Mouse (Mus musculus) neural tube, embryonic 15.5 days (tissue): ENCODE measurements around the gene Gdf3. TPM values are rescaled to one million over a fixed set of nuclear protein-coding genes. Genes with fewer than 3 reads are reported as not detected.

ENCODE experiments used
- ATAC-seq: fragments of 200-750 bp; cut with Nextera tagmentation; 2 replicates; pipeline ENCODE4 v1.8.0; 2017; ENCODE audit warnings: mild to moderate bottlenecking, moderate TSS enrichment, moderate library complexity; ENCODE audit not compliant: low FRiP score
- H3K27ac ChIP-seq: fragments of 300-500 bp; sonication (generic); replicated peaks from 2 replicates; pipeline ENCODE4 v1.5.1; 2015; ENCODE audit warnings: mild to moderate bottlenecking, inconsistent platforms
- H3K27me3 ChIP-seq: fragments of 300-500 bp; sonication (generic); replicated peaks from 2 replicates; pipeline ENCODE4 v1.6.1; 2015; ENCODE audit warnings: inconsistent platforms
- H3K36me3 ChIP-seq: fragments of 300-500 bp; sonication (generic); 2 replicates; pipeline ENCODE4 v1.6.1; 2015; ENCODE audit warnings: inconsistent platforms
- H3K4me1 ChIP-seq: fragments of 300-500 bp; sonication (generic); 2 replicates; pipeline ENCODE4 v1.6.1; 2015; ENCODE audit warnings: inconsistent platforms
- H3K4me2 ChIP-seq: fragments of 300-500 bp; sonication (generic); 2 replicates; pipeline ENCODE4 v1.6.1; 2015; ENCODE audit warnings: inconsistent platforms, mild to moderate bottlenecking, moderate library complexity
- H3K4me3 ChIP-seq: fragments of 300-500 bp; sonication (generic); replicated peaks from 2 replicates; pipeline ENCODE4 v1.5.1; 2015; ENCODE audit warnings: mild to moderate bottlenecking, inconsistent platforms
- H3K9ac ChIP-seq: fragments of 300-500 bp; sonication (generic); replicated peaks from 2 replicates; pipeline ENCODE4 v1.6.1; 2015; ENCODE audit warnings: mild to moderate bottlenecking, inconsistent platforms
- H3K9me3 ChIP-seq: fragments of 300-500 bp; sonication (generic); replicated peaks from 2 replicates; pipeline ENCODE4 v1.6.1; 2016; ENCODE audit warnings: inconsistent platforms
- WGBS: fragments of 180-500 bp; shearing (Covaris S2); methylation state at CpG from one replicate; pipeline ENCODE4 v1.1.7; 2015; ENCODE audit warnings: mixed read lengths; 5-methylcytosine and 5-hydroxymethylcytosine counted together
- polyA plus RNA-seq: library from polyadenylated mRNA; unstranded; fragments of >200 nt; fragmentation: Nextera tagmentation; extraction: Ambion mirVana; gene quantifications from 2 replicates; pipeline ENCODE4 v1.2.1, GENCODE M21; 2015

The Gdf3 gene
- polyA plus RNA-seq, 1 experiment from 2014 or later: 0.09 TPM

DNA sequence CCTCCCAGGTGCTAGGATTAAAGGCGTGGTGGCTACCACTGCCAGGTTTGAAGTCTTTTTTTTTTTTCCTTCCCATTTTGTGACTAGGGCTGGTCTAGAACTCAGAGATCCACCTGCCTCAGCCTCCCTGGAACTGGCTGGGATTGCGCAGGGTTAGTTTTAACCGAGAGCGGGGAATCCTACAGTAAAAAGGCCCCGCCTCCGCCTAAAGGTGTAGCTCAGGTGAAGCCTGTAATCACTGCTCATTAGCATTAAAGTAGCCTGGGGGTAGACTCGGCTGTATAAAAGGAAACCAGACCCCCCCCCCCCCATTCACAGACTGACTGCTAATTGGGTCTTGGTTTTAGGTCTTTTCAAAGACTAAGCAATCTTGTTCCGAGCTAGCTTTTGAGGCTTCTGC is 16.2 kb upstream of the Gdf3 start, which contains the start of gene Dppa3:
Gene Dppa3 (plus strand): TSS at position 301 of the 400 bp plus-strand sequence.
- H3K9ac ChIP-seq: no peak within 1 kb of the TSS
- ATAC-seq: no peak
- 90% methylated on average over 8 of the region's 8 CpGs for WGBS
- H3K4me3 ChIP-seq: no peak within 1 kb of the TSS
- no peaks in the 10 kb centered on the region for H3K4me1 ChIP-seq
- no peaks in the 10 kb centered on the region for H3K36me3 ChIP-seq
- H3K4me2 ChIP-seq: peak within 1 kb of the TSS; percentile 28; the same call in 1 of the 2 replicates
- no peaks in the 10 kb centered on the region for H3K27me3 ChIP-seq
- H3K9me3 ChIP-seq: no peaks in the 10 kb centered on the region
- no peak within 1 kb of the TSS for H3K27ac ChIP-seq

DNA sequence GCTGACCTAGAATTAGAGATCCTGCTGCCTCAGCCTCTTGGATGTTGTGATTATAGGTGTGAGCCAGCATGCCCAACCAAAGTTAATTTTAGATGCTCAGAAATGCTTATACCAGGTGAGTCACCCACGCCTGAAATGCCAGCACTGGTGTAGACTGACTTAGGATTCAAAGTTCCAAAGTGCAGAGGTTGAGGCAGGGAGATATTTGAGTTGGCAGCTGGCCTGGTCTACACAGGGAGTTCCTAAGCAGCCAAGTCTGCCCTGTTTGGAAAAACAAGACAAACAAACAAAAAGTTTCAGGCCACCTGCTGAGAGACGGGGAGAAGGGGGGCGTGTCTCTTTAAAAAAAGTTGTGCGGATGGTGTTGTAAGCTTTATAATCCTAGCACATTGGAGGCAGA is 15.3 kb upstream of the Gdf3 start:
- H3K9ac ChIP-seq: no peak overlapping the region
- H3K27me3 ChIP-seq: no peaks in the 10 kb centered on the region
- H3K36me3 ChIP-seq: no peaks in the 10 kb centered on the region
- no peak for ATAC-seq
- WGBS: 75% methylated on average over 4 of the region's 4 CpGs
- H3K9me3 ChIP-seq: no peaks in the 10 kb centered on the region
- H3K27ac ChIP-seq: no peak overlapping the region
- no peak overlapping the region for H3K4me3 ChIP-seq
- H3K4me2 ChIP-seq: no peak overlapping the region
- H3K4me1 ChIP-seq: no peaks in the 10 kb centered on the region

DNA sequence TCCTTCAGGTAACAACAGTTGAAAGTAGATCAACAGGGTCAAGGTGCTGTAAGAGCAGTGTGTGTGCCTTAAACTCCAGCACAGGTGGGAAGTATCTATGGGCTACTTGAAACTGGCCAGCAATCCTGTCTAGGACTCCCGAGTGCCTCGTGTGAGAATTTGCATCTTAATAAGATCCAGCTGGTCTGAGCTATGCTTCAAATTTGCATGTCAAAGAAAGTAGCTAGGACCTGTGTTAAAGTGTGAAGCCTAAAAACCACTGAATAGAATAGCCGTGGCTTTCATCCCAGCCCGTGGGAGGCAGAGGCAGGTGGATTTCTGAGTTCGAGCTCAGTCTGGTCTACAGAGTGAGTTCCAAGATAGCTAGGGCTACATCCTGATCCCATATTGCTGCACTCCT is 14.6 kb upstream of the Gdf3 start:
- Histone ChIP-seq H3K4me1 (no peaks in the 10 kb centered on the region), H3K27ac (no peak overlapping the region), H3K9me3 (no peaks in the 10 kb centered on the region), H3K36me3 (no peaks in the 10 kb centered on the region), H3K27me3 (no peaks in the 10 kb centered on the region), H3K9ac (no peak overlapping the region), H3K4me2 (no peak overlapping the region), H3K4me3 (no peak overlapping the region)
- no peak for ATAC-seq
- 19% methylated on average over 5 of the region's 5 CpGs for WGBS

DNA sequence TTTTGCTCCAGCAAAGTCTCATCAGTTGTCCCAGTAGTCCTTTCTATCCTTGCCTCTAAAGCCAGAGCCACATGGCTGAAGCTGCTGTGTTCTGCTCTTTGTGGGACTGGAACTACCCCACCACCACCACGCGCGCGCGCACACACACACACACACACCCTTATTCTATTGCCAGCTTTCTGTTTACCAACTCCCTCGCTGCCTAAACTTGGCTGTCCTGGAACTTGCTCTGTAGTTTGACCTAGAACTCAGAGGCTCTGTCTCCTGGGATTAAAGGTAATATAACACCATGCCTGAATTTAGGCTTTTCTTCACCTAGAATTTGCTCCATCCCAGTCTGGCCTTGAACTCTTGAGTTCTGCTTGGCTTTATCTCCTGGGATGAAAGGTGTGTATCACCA is 11.2 kb upstream of the Gdf3 start:
- no peak overlapping the region for H3K9ac ChIP-seq
- no peak overlapping the region for H3K4me2 ChIP-seq
- no peak overlapping the region for H3K4me3 ChIP-seq
- ATAC-seq: no peak
- no peaks in the 10 kb centered on the region for H3K27me3 ChIP-seq
- no peaks in the 10 kb centered on the region for H3K36me3 ChIP-seq
- H3K4me1 ChIP-seq: no peaks in the 10 kb centered on the region
- 96% methylated on average over 6 of the region's 6 CpGs for WGBS
- H3K27ac ChIP-seq: no peak overlapping the region
- no peaks in the 10 kb centered on the region for H3K9me3 ChIP-seq

DNA sequence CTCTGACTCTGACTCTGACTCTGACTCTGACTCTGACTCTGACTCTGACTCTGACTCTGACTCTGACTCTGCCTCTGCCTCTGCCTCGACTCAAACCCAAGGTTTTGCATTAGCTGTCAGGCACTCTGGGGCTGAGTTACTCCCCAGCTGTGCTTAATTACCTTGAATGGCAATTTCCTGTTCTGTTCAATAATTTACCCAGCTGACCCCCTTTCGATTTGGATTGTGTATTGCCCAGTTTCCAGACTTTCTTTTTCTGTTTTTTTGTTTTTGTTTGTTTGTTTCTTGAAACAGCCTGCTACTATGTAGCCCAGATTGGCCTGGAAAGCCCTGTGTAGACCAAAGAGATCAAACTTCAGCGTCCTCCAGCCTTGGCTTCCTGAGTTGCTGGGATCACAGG is 6.1 kb upstream of the Gdf3 start:
- Histone ChIP-seq H3K4me2 (no peak overlapping the region), H3K4me3 (no peak overlapping the region), H3K27ac (no peak overlapping the region), H3K9me3 (no peaks in the 10 kb centered on the region), H3K9ac (no peak overlapping the region), H3K36me3 (no peaks in the 10 kb centered on the region), H3K4me1 (no peaks in the 10 kb centered on the region), H3K27me3 (no peaks in the 10 kb centered on the region)
- ATAC-seq: no peak
- 70% methylated on average over 3 of the region's 3 CpGs for WGBS

DNA sequence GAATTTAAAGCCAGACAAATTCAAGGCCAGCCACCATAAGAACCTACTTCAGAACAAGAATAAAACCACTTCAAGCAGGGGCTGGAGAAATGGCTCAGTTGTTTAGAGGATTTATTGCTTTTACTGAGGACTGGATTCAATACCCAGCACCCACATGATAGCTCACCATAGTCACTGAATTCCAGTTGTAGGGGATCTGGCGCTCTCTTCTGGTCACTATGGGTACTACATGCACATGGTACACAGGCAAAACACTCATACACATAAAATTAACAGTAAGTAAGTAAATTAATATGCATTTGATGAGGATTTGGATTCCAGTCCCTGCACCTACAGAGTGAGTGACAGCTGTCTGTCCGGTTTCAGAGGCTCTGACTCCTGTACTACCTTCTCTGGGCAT is 4.2 kb upstream of the Gdf3 start:
- H3K36me3 ChIP-seq: no peaks in the 10 kb centered on the region
- H3K9ac ChIP-seq: no peak overlapping the region
- no peak for ATAC-seq
- no peak overlapping the region for H3K4me3 ChIP-seq
- no peak overlapping the region for H3K27ac ChIP-seq
- H3K27me3 ChIP-seq: no peaks in the 10 kb centered on the region
- WGBS: 83% methylated on average over 2 of the region's 2 CpGs
- H3K4me2 ChIP-seq: no peak overlapping the region
- no peaks in the 10 kb centered on the region for H3K4me1 ChIP-seq
- no peaks in the 10 kb centered on the region for H3K9me3 ChIP-seq

DNA sequence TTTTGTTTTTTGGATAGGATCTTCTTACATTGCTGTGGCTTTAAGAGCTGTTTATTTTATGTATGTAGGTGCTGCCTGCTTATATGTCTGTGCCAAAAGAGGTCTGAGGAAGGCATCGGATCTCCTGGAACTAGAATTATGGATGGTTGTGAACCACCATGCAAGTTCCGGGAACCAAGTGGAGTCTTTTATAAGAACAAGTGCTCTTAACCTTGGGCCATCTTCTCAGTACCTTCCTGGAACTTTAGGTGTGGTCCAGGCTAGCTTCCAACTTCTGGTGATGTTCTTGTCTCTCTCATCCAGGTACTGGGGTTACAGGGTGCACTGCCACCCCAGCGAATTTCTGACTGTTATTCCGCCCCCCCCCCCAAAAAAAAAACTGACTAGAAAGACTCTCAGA is 2.5 kb upstream of the Gdf3 start:
- no peak overlapping the region for H3K27ac ChIP-seq
- H3K9me3 ChIP-seq: no peaks in the 10 kb centered on the region
- no peak overlapping the region for H3K4me3 ChIP-seq
- H3K4me1 ChIP-seq: no peaks in the 10 kb centered on the region
- no peaks in the 10 kb centered on the region for H3K27me3 ChIP-seq
- H3K9ac ChIP-seq: no peak overlapping the region
- no peak overlapping the region for H3K4me2 ChIP-seq
- no peak for ATAC-seq
- WGBS: 84% methylated on average over 4 of the region's 4 CpGs
- H3K36me3 ChIP-seq: no peaks in the 10 kb centered on the region

DNA sequence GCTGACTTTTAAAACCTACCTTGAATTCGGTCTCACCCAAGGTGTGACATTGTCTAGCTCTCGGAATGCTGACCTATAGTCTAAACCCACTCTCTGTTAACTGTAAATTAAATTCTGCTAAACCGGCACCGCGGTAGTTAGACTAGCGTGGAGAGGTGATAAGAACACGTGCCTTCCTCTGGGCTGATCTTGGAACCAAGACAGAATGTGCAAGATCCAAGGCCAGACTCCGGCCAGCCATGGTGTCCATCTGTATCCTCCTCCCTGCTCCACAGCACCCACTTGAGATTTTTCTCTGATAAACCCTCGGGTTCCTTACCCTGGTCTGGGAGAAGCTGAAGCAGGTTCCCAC is 534 bp downstream of the Gdf3 start:
- no peak overlapping the region for H3K4me3 ChIP-seq
- H3K9me3 ChIP-seq: no peaks in the 10 kb centered on the region
- H3K27ac ChIP-seq: no peak overlapping the region
- 78% methylated on average over 9 of the region's 9 CpGs for WGBS
- H3K27me3 ChIP-seq: no peaks in the 10 kb centered on the region
- ATAC-seq: no peak
- no peaks in the 10 kb centered on the region for H3K36me3 ChIP-seq
- H3K4me1 ChIP-seq: no peaks in the 10 kb centered on the region
- H3K9ac ChIP-seq: no peak overlapping the region
- no peak overlapping the region for H3K4me2 ChIP-seq

DNA sequence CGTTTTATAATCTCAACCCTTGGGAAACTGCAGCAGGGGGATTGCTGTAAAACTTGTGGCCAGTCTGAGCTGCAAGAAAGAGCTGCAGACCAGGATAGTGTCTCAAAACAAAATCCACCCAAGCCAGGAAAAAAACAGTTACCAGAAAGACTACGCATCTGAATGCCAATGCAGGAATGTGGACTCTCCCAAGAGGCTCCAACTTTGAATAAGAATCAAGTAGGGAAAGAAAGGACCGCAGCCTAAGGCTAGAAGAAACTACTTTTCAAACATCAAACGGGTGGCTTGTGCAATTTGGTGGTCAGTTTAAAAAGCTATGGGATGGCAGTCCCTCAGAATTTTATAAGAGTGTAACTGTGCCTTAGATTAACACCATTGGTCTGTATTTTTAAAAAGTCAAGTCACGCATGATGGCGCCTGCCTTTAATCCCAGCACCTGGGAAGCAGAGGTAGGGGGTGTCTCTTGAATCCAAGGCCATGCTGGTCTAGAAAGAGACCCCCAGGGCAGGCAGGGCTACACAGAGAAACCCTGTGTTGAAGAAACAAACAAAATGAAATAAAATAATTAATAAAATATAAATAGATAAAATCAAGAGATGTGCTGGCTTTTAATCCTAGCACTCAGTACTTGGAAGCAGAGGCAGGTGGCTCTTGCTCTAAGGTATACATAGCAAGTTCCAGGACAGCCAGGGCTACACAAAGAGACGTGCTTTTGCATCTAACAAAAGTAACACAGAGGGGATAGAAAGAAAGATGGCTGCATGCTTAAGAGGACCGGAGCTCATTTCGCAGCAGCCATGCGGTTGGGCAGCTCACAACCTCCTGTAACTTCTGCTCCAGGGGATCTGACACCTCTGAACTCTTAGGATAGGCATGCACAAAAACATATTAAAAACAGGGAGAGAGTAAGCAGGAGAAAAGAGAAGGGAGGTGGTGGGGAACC is 1.2 kb downstream of the Gdf3 start:
- ATAC-seq: no peak
- Histone ChIP-seq H3K9me3 (no peaks in the 10 kb centered on the region), H3K4me2 (no peak overlapping the region), H3K9ac (no peak overlapping the region), H3K36me3 (no peaks in the 10 kb centered on the region), H3K4me3 (no peak overlapping the region), H3K27me3 (no peaks in the 10 kb centered on the region), H3K27ac (no peak overlapping the region), H3K4me1 (no peaks in the 10 kb centered on the region)
- WGBS: 81% methylated on average over 10 of the region's 10 CpGs

DNA sequence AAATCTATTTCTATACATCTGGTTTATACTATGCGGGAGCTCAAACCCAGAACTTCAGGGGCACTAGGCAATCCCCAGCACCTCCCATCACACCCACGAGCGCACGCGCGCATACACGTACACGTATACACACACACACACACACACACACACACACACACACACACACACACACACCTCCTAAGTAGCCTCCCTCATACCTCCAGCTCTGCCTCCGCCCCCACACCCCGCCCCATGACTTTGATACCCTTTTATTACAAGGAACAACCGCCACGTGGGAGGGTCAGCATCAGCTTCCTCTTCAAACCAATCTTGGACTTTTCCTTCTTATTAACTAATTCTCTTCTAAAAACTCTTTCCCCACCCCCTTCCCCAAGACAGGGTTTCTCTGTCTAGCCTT is 2.2 kb downstream of the Gdf3 start:
- Histone ChIP-seq H3K4me1 (0 out of 2 replicates have a peak, but pooled peaks cover under 1% of the 10 kb centered on the region), H3K4me2 (no peak overlapping the region), H3K9me3 (no peaks in the 10 kb centered on the region), H3K4me3 (no peak overlapping the region), H3K27me3 (no peaks in the 10 kb centered on the region), H3K36me3 (no peaks in the 10 kb centered on the region), H3K27ac (no peak overlapping the region), H3K9ac (no peak overlapping the region)
- WGBS: 93% methylated on average over 12 of the region's 12 CpGs
- no peak for ATAC-seq

DNA sequence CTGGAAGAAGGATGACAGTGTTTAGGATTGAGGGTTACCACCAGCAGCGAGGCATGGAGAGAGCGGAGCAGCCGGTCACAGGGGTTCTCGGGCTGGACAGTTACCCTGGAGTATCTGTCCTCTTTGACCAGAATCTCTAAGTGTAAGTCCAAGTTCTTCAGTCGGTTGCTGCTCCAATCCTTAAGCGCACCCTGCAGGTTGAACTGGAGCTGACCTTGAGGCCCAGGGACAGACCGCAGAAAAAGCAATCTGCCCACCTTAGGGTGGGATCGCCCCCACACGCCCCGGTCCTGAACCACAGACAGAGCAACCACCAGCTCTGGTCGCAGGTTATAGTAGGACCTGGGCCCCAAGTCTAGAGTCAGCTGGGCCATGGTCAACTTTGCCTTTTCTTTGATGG is 3.2 kb downstream of the Gdf3 start:
- no peak overlapping the region for H3K27ac ChIP-seq
- no peak overlapping the region for H3K4me2 ChIP-seq
- H3K4me1 ChIP-seq: peaks cover 7% of the 10 kb centered on the region
- H3K27me3 ChIP-seq: no peaks in the 10 kb centered on the region
- no peaks in the 10 kb centered on the region for H3K36me3 ChIP-seq
- no peaks in the 10 kb centered on the region for H3K9me3 ChIP-seq
- 96% methylated on average over 11 of the region's 11 CpGs for WGBS
- no peak overlapping the region for H3K9ac ChIP-seq
- H3K4me3 ChIP-seq: no peak overlapping the region
- ATAC-seq: no peak

DNA sequence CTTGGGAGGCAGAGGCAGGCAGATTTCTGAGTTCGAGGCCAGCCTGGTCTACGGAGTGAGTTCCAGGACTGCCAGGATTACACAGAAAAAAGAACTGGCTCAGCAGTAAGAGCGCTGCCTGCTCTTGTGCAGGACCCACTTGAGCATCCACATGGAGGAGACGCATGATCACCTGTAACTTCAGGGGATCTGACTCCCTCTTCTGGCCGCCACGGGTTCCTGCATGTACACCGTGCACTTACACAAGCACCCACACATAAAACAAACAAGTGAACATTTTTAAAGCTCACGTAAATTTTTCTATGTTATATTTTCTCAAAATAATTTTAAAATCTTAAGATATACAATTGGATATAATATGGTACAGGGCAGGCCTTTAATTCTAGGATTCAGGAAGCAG is 4.4 kb downstream of the Gdf3 start:
- no peak overlapping the region for H3K9ac ChIP-seq
- no peaks in the 10 kb centered on the region for H3K36me3 ChIP-seq
- H3K27me3 ChIP-seq: no peaks in the 10 kb centered on the region
- no peak overlapping the region for H3K4me3 ChIP-seq
- ATAC-seq: no peak
- H3K27ac ChIP-seq: no peak overlapping the region
- no peak overlapping the region for H3K4me2 ChIP-seq
- WGBS: 93% methylated on average over 8 of the region's 8 CpGs
- no peaks in the 10 kb centered on the region for H3K9me3 ChIP-seq
- peaks cover 7% of the 10 kb centered on the region for H3K4me1 ChIP-seq
